Mouse (Mus musculus): Measurements from ENCODE around the gene Hrh2. TPM values are rescaled to one million over a fixed set of nuclear protein-coding genes. Genes with fewer than 3 reads are reported as not detected.

Gene Hrh2
- polyA plus RNA-seq, 1 experiment from 2014 or later, result 0.21 TPM

DNA sequence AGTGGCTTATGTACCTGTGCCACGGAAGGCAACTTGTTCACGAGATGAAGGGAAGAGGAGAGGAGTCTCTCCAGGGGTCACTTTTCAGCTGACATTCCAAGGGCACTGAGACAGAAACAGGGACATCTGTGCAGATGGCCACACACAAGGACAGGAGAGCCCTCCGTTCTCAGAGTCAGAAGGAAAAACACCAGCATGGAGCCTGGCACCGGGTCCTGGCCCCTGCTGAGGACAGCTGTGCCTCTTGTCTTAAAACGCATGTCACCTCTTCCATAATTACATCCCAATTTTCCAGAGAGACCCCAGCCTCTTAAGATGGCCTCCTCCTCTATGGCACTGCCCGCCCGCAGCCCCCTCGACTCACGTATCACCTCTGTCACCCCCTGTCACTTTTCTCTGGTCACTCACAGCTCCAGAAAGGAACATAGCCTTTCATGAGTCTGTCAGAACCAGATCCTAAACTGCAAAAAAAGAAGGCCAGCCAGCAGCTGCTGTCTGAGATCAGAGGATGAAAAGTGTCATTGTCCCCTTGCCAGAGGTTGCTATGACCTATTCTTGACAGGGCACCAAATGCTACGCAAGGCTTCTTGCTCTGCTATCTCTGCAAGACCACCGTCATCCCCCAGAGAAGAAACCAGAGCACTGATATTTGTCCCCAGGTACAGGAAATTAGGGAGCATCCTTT lies 59.8 kb downstream of the Hrh2 start:
- no peaks in the 10 kb centered on the region for H3K36me3 ChIP-seq (ENCODE audit: control insufficient read depth, insufficient read depth, low read length)
- H3K27me3 ChIP-seq (replicated peaks; ENCODE audit: control insufficient read depth, insufficient read depth, low read length), result no peaks in the 10 kb centered on the region; the same call in 1 of the 2 replicates
- ATAC-seq (replicated peaks; ENCODE audit: low FRiP score) (no peak), DNase-seq (ENCODE audit: low spot score) (no peak)
- no peak overlapping the region for H3K27ac ChIP-seq (ENCODE audit: low read depth, low read length)
- H3K9me3 ChIP-seq (ENCODE audit: control insufficient read depth, low read length), result no peaks in the 10 kb centered on the region
- 81% methylated on average over 11 of the region's 11 CpGs for WGBS
- H3K9ac ChIP-seq (ENCODE audit: low read depth, low read length), result no peak overlapping the region
- no peak overlapping the region for H3K4me3 ChIP-seq (ENCODE audit: low read depth, low read length)
- no peaks in the 10 kb centered on the region; the same call in 1 of the 2 replicates for H3K4me1 ChIP-seq (replicated peaks; ENCODE audit: control insufficient read depth, insufficient read depth, low read length)
- H3K4me2 ChIP-seq, result no peak overlapping the region

- no peak for DNase-seq (ENCODE audit: low spot score)
- Histone ChIP-seq H3K9ac (ENCODE audit: low read depth, low read length) (no peak overlapping the region), H3K36me3 (ENCODE audit: control insufficient read depth, insufficient read depth, low read length) (no peaks in the 10 kb centered on the region), H3K4me2 (no peak overlapping the region), H3K9me3 (ENCODE audit: control insufficient read depth, low read length) (no peaks in the 10 kb centered on the region), H3K4me1 (replicated peaks; ENCODE audit: control insufficient read depth, insufficient read depth, low read length) (no peaks in the 10 kb centered on the region), H3K27me3 (replicated peaks; ENCODE audit: control insufficient read depth, insufficient read depth, low read length) (0 out of 2 replicates have a peak, but pooled peaks cover 4% of the 10 kb centered on the region), H3K27ac (ENCODE audit: low read depth, low read length) (no peak overlapping the region), H3K4me3 (ENCODE audit: low read depth, low read length) (no peak overlapping the region)
- no peak for ATAC-seq (replicated peaks; ENCODE audit: low FRiP score)
- 35% methylated on average over 10 of the region's 10 CpGs for WGBS
These were observed 65.8 kb downstream of the Hrh2 start for GRCm38 (mm10) chr13:54257580-54258223.

DNA sequence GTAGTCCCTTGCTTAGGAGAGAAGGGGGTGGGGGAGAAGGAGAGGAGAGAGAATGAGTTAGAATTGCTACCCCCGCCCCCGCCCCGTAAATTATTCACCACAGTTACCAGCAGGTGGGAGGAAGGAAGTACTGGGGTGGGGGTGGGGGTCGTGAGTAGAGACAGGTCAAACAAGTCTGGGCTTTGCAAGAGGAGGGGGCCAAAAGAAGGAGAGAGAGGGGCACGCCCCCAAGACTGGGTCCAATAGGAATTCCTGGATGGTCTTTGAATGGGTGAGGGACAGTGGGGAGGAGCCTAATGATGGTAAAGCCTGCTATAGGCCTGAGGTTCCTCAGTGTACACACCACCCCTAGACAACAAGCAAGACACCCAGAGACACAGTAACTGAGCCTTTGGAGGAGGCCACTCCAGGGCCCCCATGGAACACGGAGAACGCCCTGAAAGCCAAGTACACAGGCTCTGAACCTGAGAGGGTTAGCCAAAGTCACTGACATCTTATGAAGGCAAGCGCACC lies 66.4 kb downstream of the Hrh2 start:
- H3K4me3 ChIP-seq (ENCODE audit: low read depth, low read length), result no peak overlapping the region
- H3K4me1 ChIP-seq (replicated peaks; ENCODE audit: control insufficient read depth, insufficient read depth, low read length), result no peaks in the 10 kb centered on the region
- H3K27ac ChIP-seq (ENCODE audit: low read depth, low read length), result no peak overlapping the region
- H3K36me3 ChIP-seq (ENCODE audit: control insufficient read depth, insufficient read depth, low read length), result no peaks in the 10 kb centered on the region
- no peak for ATAC-seq (replicated peaks; ENCODE audit: low FRiP score)
- WGBS, result 29% methylated on average over 8 of the region's 8 CpGs
- 0 out of 2 replicates have a peak, but pooled peaks cover 4% of the 10 kb centered on the region for H3K27me3 ChIP-seq (replicated peaks; ENCODE audit: control insufficient read depth, insufficient read depth, low read length)
- H3K9me3 ChIP-seq (ENCODE audit: control insufficient read depth, low read length), result no peaks in the 10 kb centered on the region
- no peak overlapping the region for H3K9ac ChIP-seq (ENCODE audit: low read depth, low read length)
- H3K4me2 ChIP-seq, result no peak overlapping the region
- no peak for DNase-seq (ENCODE audit: low spot score)

DNA sequence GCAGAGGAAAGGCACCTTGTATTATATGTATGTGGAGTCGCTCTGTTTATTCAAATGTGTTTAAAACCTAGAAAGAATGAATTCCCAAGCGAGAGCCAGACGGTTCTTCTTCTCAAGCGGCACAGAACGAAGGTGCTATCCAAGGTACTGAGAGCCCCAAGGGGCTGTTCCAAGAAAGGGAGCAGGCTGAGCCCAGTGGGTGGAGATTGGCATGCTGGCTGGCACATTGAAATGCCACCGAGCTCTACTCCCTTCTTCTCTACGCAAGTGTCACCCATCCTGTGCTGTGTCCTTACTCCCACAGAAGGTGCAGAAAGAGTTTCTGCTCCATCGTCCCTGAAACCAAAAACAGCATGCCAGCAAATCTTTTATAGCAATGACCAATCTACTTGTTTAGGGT lies 68.4 kb downstream of the Hrh2 start:
- Histone ChIP-seq H3K27ac (ENCODE audit: low read depth, low read length) (no peak overlapping the region), H3K9me3 (ENCODE audit: control insufficient read depth, low read length) (no peaks in the 10 kb centered on the region), H3K36me3 (ENCODE audit: control insufficient read depth, insufficient read depth, low read length) (no peaks in the 10 kb centered on the region), H3K9ac (ENCODE audit: low read depth, low read length) (no peak overlapping the region), H3K27me3 (replicated peaks; ENCODE audit: control insufficient read depth, insufficient read depth, low read length) (0 out of 2 replicates have a peak, but pooled peaks cover 4% of the 10 kb centered on the region), H3K4me1 (replicated peaks; ENCODE audit: control insufficient read depth, insufficient read depth, low read length) (no peaks in the 10 kb centered on the region), H3K4me2 (no peak overlapping the region), H3K4me3 (ENCODE audit: low read depth, low read length) (no peak overlapping the region)
- DNase-seq (ENCODE audit: low spot score), result no peak
- ATAC-seq (replicated peaks; ENCODE audit: low FRiP score), result no peak
- 24% methylated on average over 8 of the region's 8 CpGs for WGBS

DNA sequence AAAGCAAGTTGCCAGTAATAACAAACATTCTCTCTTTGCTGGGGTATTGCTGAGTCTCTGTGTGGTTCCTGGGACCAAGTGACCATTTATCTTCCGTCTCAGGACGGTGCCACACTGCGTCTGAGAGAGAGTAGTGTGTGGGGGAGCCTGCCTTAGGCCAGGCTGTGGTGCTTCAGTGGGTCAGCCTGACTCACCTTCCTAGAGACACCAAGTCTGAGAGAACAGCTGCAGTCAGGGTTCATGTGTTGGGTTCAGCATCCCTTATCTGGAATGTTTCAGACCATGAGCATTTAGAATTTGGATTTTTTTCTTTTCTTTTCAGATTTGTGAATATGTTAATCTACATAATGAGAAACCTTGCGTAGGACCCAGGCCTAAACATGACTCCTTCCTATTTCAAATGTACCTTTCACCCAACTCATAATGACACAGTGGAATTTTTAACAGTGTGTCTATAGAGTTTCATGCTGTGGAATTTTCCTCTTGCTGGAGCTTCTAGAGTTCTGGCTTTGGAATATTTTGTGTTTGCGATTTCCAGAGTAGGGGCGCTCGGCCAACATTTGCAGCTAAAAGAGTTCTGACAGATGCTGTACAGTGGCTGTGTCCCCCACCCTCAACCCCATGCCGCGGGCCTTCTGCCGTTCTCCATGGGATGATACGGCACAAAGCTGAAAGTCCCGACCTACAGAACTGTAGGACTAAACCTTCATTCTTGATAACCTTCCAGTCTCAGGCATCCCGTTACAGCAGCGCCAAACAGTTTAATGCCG lies 71.0 kb downstream of the Hrh2 start:
- ATAC-seq (replicated peaks; ENCODE audit: low FRiP score) (no peak), DNase-seq (ENCODE audit: low spot score) (no peak)
- H3K36me3 ChIP-seq (ENCODE audit: control insufficient read depth, insufficient read depth, low read length), result no peaks in the 10 kb centered on the region
- no peak overlapping the region for H3K27ac ChIP-seq (ENCODE audit: low read depth, low read length)
- no peaks in the 10 kb centered on the region for H3K9me3 ChIP-seq (ENCODE audit: control insufficient read depth, low read length)
- no peak overlapping the region for H3K4me3 ChIP-seq (ENCODE audit: low read depth, low read length)
- H3K4me1 ChIP-seq (replicated peaks; ENCODE audit: control insufficient read depth, insufficient read depth, low read length), result no peaks in the 10 kb centered on the region
- H3K9ac ChIP-seq (ENCODE audit: low read depth, low read length), result no peak overlapping the region
- H3K27me3 ChIP-seq (replicated peaks; ENCODE audit: control insufficient read depth, insufficient read depth, low read length), result no peaks in the 10 kb centered on the region
- H3K4me2 ChIP-seq, result no peak overlapping the region
- 82% methylated on average over 15 of the region's 15 CpGs for WGBS

- H3K36me3 ChIP-seq (ENCODE audit: control insufficient read depth, insufficient read depth, low read length), result no peaks in the 10 kb centered on the region
- no peak overlapping the region for H3K27ac ChIP-seq (ENCODE audit: low read depth, low read length)
- no peak for DNase-seq (ENCODE audit: low spot score)
- H3K27me3 ChIP-seq (replicated peaks; ENCODE audit: control insufficient read depth, insufficient read depth, low read length), result no peaks in the 10 kb centered on the region
- no peaks in the 10 kb centered on the region for H3K9me3 ChIP-seq (ENCODE audit: control insufficient read depth, low read length)
- 73% methylated on average over 6 of the region's 6 CpGs for WGBS
- no peak overlapping the region for H3K4me2 ChIP-seq
- no peaks in the 10 kb centered on the region for H3K4me1 ChIP-seq (replicated peaks; ENCODE audit: control insufficient read depth, insufficient read depth, low read length)
- no peak overlapping the region for H3K4me3 ChIP-seq (ENCODE audit: low read depth, low read length)
- no peak overlapping the region for H3K9ac ChIP-seq (ENCODE audit: low read depth, low read length)
- ATAC-seq (replicated peaks; ENCODE audit: low FRiP score), result no peak
These were observed 71.7 kb downstream of the Hrh2 start for GRCm38 (mm10) chr13:54263641-54264040.

GRCm38 (mm10) chr13:54266472-54266871 lies 74.5 kb downstream of the Hrh2 start:
- Histone ChIP-seq H3K9ac (ENCODE audit: low read depth, low read length) (no peak overlapping the region), H3K4me3 (ENCODE audit: low read depth, low read length) (no peak overlapping the region), H3K27ac (ENCODE audit: low read depth, low read length) (no peak overlapping the region), H3K9me3 (ENCODE audit: control insufficient read depth, low read length) (no peaks in the 10 kb centered on the region), H3K36me3 (ENCODE audit: control insufficient read depth, insufficient read depth, low read length) (no peaks in the 10 kb centered on the region), H3K27me3 (replicated peaks; ENCODE audit: control insufficient read depth, insufficient read depth, low read length) (no peaks in the 10 kb centered on the region), H3K4me2 (no peak overlapping the region), H3K4me1 (replicated peaks; ENCODE audit: control insufficient read depth, insufficient read depth, low read length) (no peaks in the 10 kb centered on the region)
- no peak for ATAC-seq (replicated peaks; ENCODE audit: low FRiP score)
- DNase-seq (ENCODE audit: low spot score), result no peak
- 12% methylated on average over 9 of the region's 9 CpGs for WGBS

DNA sequence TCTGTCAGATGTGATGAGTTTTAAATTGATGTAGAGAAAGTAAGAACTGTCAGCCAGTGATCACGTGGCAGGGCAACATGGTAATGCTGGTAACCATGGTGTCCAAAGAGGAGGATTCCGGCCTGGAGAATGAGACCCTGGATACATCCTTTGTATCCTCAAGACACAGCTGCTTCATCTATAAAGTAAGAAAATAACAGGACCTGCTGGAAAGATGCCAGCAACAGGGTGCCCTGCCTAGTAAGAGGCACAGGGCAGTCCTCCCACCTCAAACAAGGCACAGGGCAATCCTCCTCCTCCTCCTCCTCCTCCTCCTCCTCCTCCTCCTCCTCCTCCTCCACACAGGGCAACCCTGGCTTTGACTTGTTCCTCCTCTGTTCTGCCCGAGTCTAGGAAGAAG lies 77.2 kb downstream of the Hrh2 start:
- Histone ChIP-seq H3K27me3 (replicated peaks; ENCODE audit: control insufficient read depth, insufficient read depth, low read length) (no peaks in the 10 kb centered on the region), H3K36me3 (ENCODE audit: control insufficient read depth, insufficient read depth, low read length) (no peaks in the 10 kb centered on the region), H3K4me2 (no peak overlapping the region), H3K4me1 (replicated peaks; ENCODE audit: control insufficient read depth, insufficient read depth, low read length) (no peaks in the 10 kb centered on the region), H3K9ac (ENCODE audit: low read depth, low read length) (no peak overlapping the region), H3K27ac (ENCODE audit: low read depth, low read length) (no peak overlapping the region), H3K9me3 (ENCODE audit: control insufficient read depth, low read length) (no peaks in the 10 kb centered on the region), H3K4me3 (ENCODE audit: low read depth, low read length) (no peak overlapping the region)
- DNase-seq (ENCODE audit: low spot score) (no peak), ATAC-seq (replicated peaks; ENCODE audit: low FRiP score) (no peak)
- WGBS, result 75% methylated on average over 3 of the region's 3 CpGs
